Mouse (Mus musculus) heart, postnatal 0 days (tissue): ENCODE data around the gene Chn2.

Source experiments
- CTCF ChIP-seq: IDR thresholded peaks from 2 replicates; pipeline ENCODE4 v1.5.1; 2016; ENCODE audit warnings: antibody characterized with exemption, control low read depth, low read depth
- EP300 ChIP-seq: IDR thresholded peaks from 2 replicates; pipeline ENCODE4 v1.6.1; 2016; ENCODE audit warnings: antibody characterized with exemption, low read depth

- TF ChIP-seq CTCF (no peak), EP300 (no peak)
Observed at GRCm38 (mm10) chr6:54272556-54273378, 233.4 kb downstream of the Chn2 start.
